Mouse (Mus musculus): ENCODE data around the gene Spag17. TPM values are rescaled to one million over a fixed set of nuclear protein-coding genes. Genes with fewer than 3 reads are reported as not detected.

The Spag17 gene
- polyA plus RNA-seq, 1 experiment from 2014 or later = 0.03 TPM

- Histone ChIP-seq H3K27ac (replicated peaks) (no peak overlapping the region), H3K27me3 (no peaks in the 10 kb centered on the region), H3K4me2 (no peak overlapping the region), H3K9ac (no peak overlapping the region), H3K9me3 (replicated peaks) (no peaks in the 10 kb centered on the region), H3K36me3 (replicated peaks) (no peaks in the 10 kb centered on the region), H3K4me1 (replicated peaks) (no peaks in the 10 kb centered on the region), H3K4me3 (replicated peaks) (no peak overlapping the region)
- WGBS (ENCODE audit: insufficient replicate concordance) = 60% methylated on average over 8 of the region's 8 CpGs
- ATAC-seq (ENCODE audit: insufficient read depth) = no peak
Observed at GRCm38 (mm10) chr3:99913809-99914439, 28.7 kb downstream of the Spag17 start.

- no peak overlapping the region for H3K9ac ChIP-seq
- no peak overlapping the region for H3K4me3 ChIP-seq (replicated peaks)
- no peak overlapping the region for H3K4me2 ChIP-seq
- H3K9me3 ChIP-seq (replicated peaks) = no peaks in the 10 kb centered on the region
- H3K4me1 ChIP-seq (replicated peaks) = no peaks in the 10 kb centered on the region
- H3K36me3 ChIP-seq (replicated peaks) = no peaks in the 10 kb centered on the region
- no peaks in the 10 kb centered on the region for H3K27me3 ChIP-seq
- no peak overlapping the region for H3K27ac ChIP-seq (replicated peaks)
- WGBS (ENCODE audit: insufficient replicate concordance) = 54% methylated on average over 3 of the region's 3 CpGs
- no peak for ATAC-seq (ENCODE audit: insufficient read depth)
Observed at GRCm38 (mm10) chr3:99922944-99923343, 37.7 kb downstream of the Spag17 start.

- Histone ChIP-seq H3K9ac (no peak overlapping the region), H3K4me3 (replicated peaks) (no peak overlapping the region), H3K9me3 (replicated peaks) (no peaks in the 10 kb centered on the region), H3K4me1 (replicated peaks) (no peaks in the 10 kb centered on the region), H3K27me3 (no peaks in the 10 kb centered on the region), H3K4me2 (no peak overlapping the region), H3K36me3 (replicated peaks) (no peaks in the 10 kb centered on the region), H3K27ac (replicated peaks) (no peak overlapping the region)
- no peak for ATAC-seq (ENCODE audit: insufficient read depth)
- WGBS (ENCODE audit: insufficient replicate concordance) = 50% methylated on average over 12 of the region's 12 CpGs
Observed at GRCm38 (mm10) chr3:99930920-99931620, 45.9 kb downstream of the Spag17 start.

GRCm38 (mm10) chr3:99936159-99936558 is 51.0 kb downstream of the Spag17 start:
- H3K27ac ChIP-seq (replicated peaks) = no peak overlapping the region
- ATAC-seq (ENCODE audit: insufficient read depth) = no peak
- H3K9me3 ChIP-seq (replicated peaks) = no peaks in the 10 kb centered on the region
- no peaks in the 10 kb centered on the region for H3K27me3 ChIP-seq
- WGBS (ENCODE audit: insufficient replicate concordance) = 24% methylated on average over 1 of the region's 1 CpGs
- H3K36me3 ChIP-seq (replicated peaks) = no peaks in the 10 kb centered on the region
- no peak overlapping the region for H3K9ac ChIP-seq
- H3K4me3 ChIP-seq (replicated peaks) = no peak overlapping the region
- H3K4me1 ChIP-seq (replicated peaks) = no peaks in the 10 kb centered on the region
- no peak overlapping the region for H3K4me2 ChIP-seq

- no peaks in the 10 kb centered on the region for H3K36me3 ChIP-seq (replicated peaks)
- H3K9me3 ChIP-seq (replicated peaks) = no peaks in the 10 kb centered on the region
- 28% methylated on average over 8 of the region's 8 CpGs for WGBS (ENCODE audit: insufficient replicate concordance)
- H3K4me3 ChIP-seq (replicated peaks) = no peak overlapping the region
- H3K9ac ChIP-seq = no peak overlapping the region
- no peak overlapping the region for H3K4me2 ChIP-seq
- no peaks in the 10 kb centered on the region for H3K4me1 ChIP-seq (replicated peaks)
- no peak overlapping the region for H3K27ac ChIP-seq (replicated peaks)
- no peak for ATAC-seq (ENCODE audit: insufficient read depth)
- no peaks in the 10 kb centered on the region for H3K27me3 ChIP-seq
Observed at GRCm38 (mm10) chr3:99938611-99939286, 53.5 kb downstream of the Spag17 start.

GRCm38 (mm10) chr3:99945171-99945570 is 60.0 kb downstream of the Spag17 start:
- 58% methylated on average over 2 of the region's 2 CpGs for WGBS (ENCODE audit: insufficient replicate concordance)
- no peaks in the 10 kb centered on the region for H3K36me3 ChIP-seq (replicated peaks)
- H3K27ac ChIP-seq (replicated peaks) = no peak overlapping the region
- H3K4me2 ChIP-seq = no peak overlapping the region
- no peak overlapping the region for H3K9ac ChIP-seq
- no peaks in the 10 kb centered on the region for H3K4me1 ChIP-seq (replicated peaks)
- no peaks in the 10 kb centered on the region for H3K27me3 ChIP-seq
- ATAC-seq (ENCODE audit: insufficient read depth) = no peak
- no peaks in the 10 kb centered on the region for H3K9me3 ChIP-seq (replicated peaks)
- no peak overlapping the region for H3K4me3 ChIP-seq (replicated peaks)

GRCm38 (mm10) chr3:99954039-99954602 is 68.9 kb downstream of the Spag17 start:
- no peak overlapping the region for H3K9ac ChIP-seq
- H3K4me1 ChIP-seq (replicated peaks) = no peaks in the 10 kb centered on the region
- H3K9me3 ChIP-seq (replicated peaks) = no peaks in the 10 kb centered on the region
- H3K27me3 ChIP-seq = no peaks in the 10 kb centered on the region
- no peak overlapping the region for H3K27ac ChIP-seq (replicated peaks)
- WGBS (ENCODE audit: insufficient replicate concordance) = 67% methylated on average over 9 of the region's 9 CpGs
- ATAC-seq (ENCODE audit: insufficient read depth) = no peak
- H3K36me3 ChIP-seq (replicated peaks) = no peaks in the 10 kb centered on the region
- no peak overlapping the region for H3K4me2 ChIP-seq
- H3K4me3 ChIP-seq (replicated peaks) = no peak overlapping the region

GRCm38 (mm10) chr3:99956517-99956916 is 71.3 kb downstream of the Spag17 start:
- Histone ChIP-seq H3K36me3 (replicated peaks) (no peaks in the 10 kb centered on the region), H3K4me1 (replicated peaks) (no peaks in the 10 kb centered on the region), H3K9ac (no peak overlapping the region), H3K27ac (replicated peaks) (no peak overlapping the region), H3K27me3 (no peaks in the 10 kb centered on the region), H3K9me3 (replicated peaks) (no peaks in the 10 kb centered on the region), H3K4me2 (no peak overlapping the region), H3K4me3 (replicated peaks) (no peak overlapping the region)
- ATAC-seq (ENCODE audit: insufficient read depth) = no peak

GRCm38 (mm10) chr3:99959805-99960485 is 74.7 kb downstream of the Spag17 start:
- Histone ChIP-seq H3K9me3 (replicated peaks) (no peaks in the 10 kb centered on the region), H3K4me2 (no peak overlapping the region), H3K4me3 (replicated peaks) (no peak overlapping the region), H3K36me3 (replicated peaks) (no peaks in the 10 kb centered on the region), H3K27ac (replicated peaks) (no peak overlapping the region), H3K27me3 (no peaks in the 10 kb centered on the region), H3K9ac (no peak overlapping the region), H3K4me1 (replicated peaks) (no peaks in the 10 kb centered on the region)
- ATAC-seq (ENCODE audit: insufficient read depth) = no peak
- 73% methylated on average over 7 of the region's 7 CpGs for WGBS (ENCODE audit: insufficient replicate concordance)

- no peaks in the 10 kb centered on the region for H3K9me3 ChIP-seq (replicated peaks)
- no peak for ATAC-seq (ENCODE audit: insufficient read depth)
- 72% methylated on average over 6 of the region's 6 CpGs for WGBS (ENCODE audit: insufficient replicate concordance)
- H3K4me2 ChIP-seq = no peak overlapping the region
- H3K4me1 ChIP-seq (replicated peaks) = no peaks in the 10 kb centered on the region
- no peak overlapping the region for H3K27ac ChIP-seq (replicated peaks)
- no peak overlapping the region for H3K4me3 ChIP-seq (replicated peaks)
- no peak overlapping the region for H3K9ac ChIP-seq
- H3K27me3 ChIP-seq = no peaks in the 10 kb centered on the region
- H3K36me3 ChIP-seq (replicated peaks) = no peaks in the 10 kb centered on the region
Observed at GRCm38 (mm10) chr3:99964345-99964744, 79.1 kb downstream of the Spag17 start.

GRCm38 (mm10) chr3:99965863-99966262 is 80.7 kb downstream of the Spag17 start:
- ATAC-seq (ENCODE audit: insufficient read depth) = no peak
- Histone ChIP-seq H3K9ac (no peak overlapping the region), H3K27ac (replicated peaks) (no peak overlapping the region), H3K4me2 (no peak overlapping the region), H3K36me3 (replicated peaks) (no peaks in the 10 kb centered on the region), H3K4me3 (replicated peaks) (no peak overlapping the region), H3K4me1 (replicated peaks) (no peaks in the 10 kb centered on the region), H3K9me3 (replicated peaks) (no peaks in the 10 kb centered on the region), H3K27me3 (no peaks in the 10 kb centered on the region)
- 62% methylated on average over 4 of the region's 4 CpGs for WGBS (ENCODE audit: insufficient replicate concordance)

Data from liver, embryonic 15.5 days (tissue).